Mouse (Mus musculus): Measurements from ENCODE around the gene S1pr3. TPM values are rescaled to one million over a fixed set of nuclear protein-coding genes. Genes with fewer than 3 reads are reported as not detected.

The S1pr3 gene
- 8.6 and 8.9 TPM in 2 replicates for total RNA-seq (2014; rRNA removed)
- 8.5 and 9.4 TPM in 2 replicates for polyA plus RNA-seq (2015; fragmentation: Nextera tagmentation; extraction: Ambion mirVana)

GRCm38 (mm10) chr13:51408519-51409001 lies at the start of gene S1pr3:
TSS of gene S1pr3 (plus strand) at chr13:51408639.
- TF ChIP-seq CTCF (IDR thresholded peaks at IDR 0.05; ENCODE audit: low read depth): no peak
- 1% methylated on average over 33 of the region's 33 CpGs for WGBS
- Histone ChIP-seq H3K9me3 (ENCODE audit: low read length) (no peaks in the 10 kb centered on the region), H3K4me3 (ENCODE audit: low read length) (peak within 1 kb of the TSS; percentile 37), H3K27ac (no peak within 1 kb of the TSS), H3K27me3 (ENCODE audit: insufficient read depth, low read length) (no peaks in the 10 kb centered on the region), H3K4me2 (ENCODE audit: low read depth, low read length) (peak within 1 kb of the TSS; percentile 71), H3K9ac (replicated peaks; ENCODE audit: low read length) (peak within 1 kb of the TSS; percentile 48), H3K36me3 (ENCODE audit: insufficient read depth, low read length) (no peaks in the 10 kb centered on the region), H3K4me1 (ENCODE audit: insufficient read depth, low read length) (peaks cover 20% of the 10 kb centered on the region)
- ATAC-seq (peak; percentile 60), DNase-seq (ENCODE audit: low spot score) (peak; percentile 50)

- TF ChIP-seq CTCF (IDR thresholded peaks at IDR 0.05; ENCODE audit: low read depth): no peak
- no peak overlapping the region for H3K27ac ChIP-seq
- no peak overlapping the region for H3K4me3 ChIP-seq (ENCODE audit: low read length)
- no peak for DNase-seq (ENCODE audit: low spot score)
- ATAC-seq: no peak
- WGBS: 85% methylated on average over 8 of the region's 8 CpGs
- H3K4me1 ChIP-seq (ENCODE audit: insufficient read depth, low read length): no peaks in the 10 kb centered on the region
- H3K36me3 ChIP-seq (ENCODE audit: insufficient read depth, low read length): no peaks in the 10 kb centered on the region
- H3K27me3 ChIP-seq (ENCODE audit: insufficient read depth, low read length): no peaks in the 10 kb centered on the region
- no peak overlapping the region for H3K4me2 ChIP-seq (ENCODE audit: low read depth, low read length)
- no peak overlapping the region for H3K9ac ChIP-seq (replicated peaks; ENCODE audit: low read length)
- no peaks in the 10 kb centered on the region for H3K9me3 ChIP-seq (ENCODE audit: low read length)
These were observed 47.9 kb upstream of the S1pr3 start for GRCm38 (mm10) chr13:51360441-51360962.

- ATAC-seq (no peak), DNase-seq (ENCODE audit: low spot score) (no peak)
- no peaks in the 10 kb centered on the region for H3K36me3 ChIP-seq (ENCODE audit: insufficient read depth, low read length)
- H3K27me3 ChIP-seq (ENCODE audit: insufficient read depth, low read length): no peaks in the 10 kb centered on the region
- H3K4me2 ChIP-seq (ENCODE audit: low read depth, low read length): no peak overlapping the region
- no peak overlapping the region for H3K4me3 ChIP-seq (ENCODE audit: low read length)
- 84% methylated on average over 7 of the region's 7 CpGs for WGBS
- no peak overlapping the region for H3K9ac ChIP-seq (replicated peaks; ENCODE audit: low read length)
- TF ChIP-seq CTCF (IDR thresholded peaks at IDR 0.05; ENCODE audit: low read depth): no peak
- no peaks in the 10 kb centered on the region for H3K4me1 ChIP-seq (ENCODE audit: insufficient read depth, low read length)
- no peaks in the 10 kb centered on the region for H3K9me3 ChIP-seq (ENCODE audit: low read length)
- no peak overlapping the region for H3K27ac ChIP-seq
These were observed 45.0 kb upstream of the S1pr3 start for GRCm38 (mm10) chr13:51363390-51363789.

GRCm38 (mm10) chr13:51363985-51364384 lies 44.5 kb upstream of the S1pr3 start:
- 49% methylated on average over 5 of the region's 5 CpGs for WGBS
- no peak overlapping the region for H3K4me2 ChIP-seq (ENCODE audit: low read depth, low read length)
- H3K4me3 ChIP-seq (ENCODE audit: low read length): no peak overlapping the region
- H3K9ac ChIP-seq (replicated peaks; ENCODE audit: low read length): no peak overlapping the region
- H3K4me1 ChIP-seq (ENCODE audit: insufficient read depth, low read length): no peaks in the 10 kb centered on the region
- ATAC-seq (no peak), DNase-seq (ENCODE audit: low spot score) (no peak)
- no peak overlapping the region for H3K27ac ChIP-seq
- no peak for TF ChIP-seq CTCF (IDR thresholded peaks at IDR 0.05; ENCODE audit: low read depth)
- H3K27me3 ChIP-seq (ENCODE audit: insufficient read depth, low read length): no peaks in the 10 kb centered on the region
- H3K9me3 ChIP-seq (ENCODE audit: low read length): no peaks in the 10 kb centered on the region
- no peaks in the 10 kb centered on the region for H3K36me3 ChIP-seq (ENCODE audit: insufficient read depth, low read length)

GRCm38 (mm10) chr13:51365191-51365590 lies 43.2 kb upstream of the S1pr3 start:
- no peaks in the 10 kb centered on the region for H3K4me1 ChIP-seq (ENCODE audit: insufficient read depth, low read length)
- no peak overlapping the region for H3K9ac ChIP-seq (replicated peaks; ENCODE audit: low read length)
- H3K4me3 ChIP-seq (ENCODE audit: low read length): no peak overlapping the region
- no peaks in the 10 kb centered on the region for H3K27me3 ChIP-seq (ENCODE audit: insufficient read depth, low read length)
- H3K27ac ChIP-seq: no peak overlapping the region
- ATAC-seq (no peak), DNase-seq (ENCODE audit: low spot score) (no peak)
- 91% methylated on average over 6 of the region's 6 CpGs for WGBS
- H3K9me3 ChIP-seq (ENCODE audit: low read length): no peaks in the 10 kb centered on the region
- TF ChIP-seq CTCF (IDR thresholded peaks at IDR 0.05; ENCODE audit: low read depth): no peak
- no peaks in the 10 kb centered on the region for H3K36me3 ChIP-seq (ENCODE audit: insufficient read depth, low read length)
- H3K4me2 ChIP-seq (ENCODE audit: low read depth, low read length): no peak overlapping the region

- no peak for ATAC-seq
- Histone ChIP-seq H3K9ac (replicated peaks; ENCODE audit: low read length) (no peak overlapping the region), H3K4me3 (ENCODE audit: low read length) (no peak overlapping the region), H3K9me3 (ENCODE audit: low read length) (no peaks in the 10 kb centered on the region), H3K27ac (no peak overlapping the region), H3K4me2 (ENCODE audit: low read depth, low read length) (no peak overlapping the region), H3K36me3 (ENCODE audit: insufficient read depth, low read length) (no peaks in the 10 kb centered on the region), H3K27me3 (ENCODE audit: insufficient read depth, low read length) (no peaks in the 10 kb centered on the region), H3K4me1 (ENCODE audit: insufficient read depth, low read length) (no peaks in the 10 kb centered on the region)
- 79% methylated on average over 2 of the region's 2 CpGs for WGBS
- TF ChIP-seq CTCF (IDR thresholded peaks at IDR 0.05; ENCODE audit: low read depth): no peak
- no peak for DNase-seq (ENCODE audit: low spot score)
These were observed 40.1 kb upstream of the S1pr3 start for GRCm38 (mm10) chr13:51368346-51368745.

GRCm38 (mm10) chr13:51369354-51369753 lies 39.1 kb upstream of the S1pr3 start:
- WGBS: 91% methylated on average over 3 of the region's 3 CpGs

More at GRCm38 (mm10) chr13:51369354-51369753, 39.1 kb upstream of the S1pr3 start:
- no peak overlapping the region for H3K9ac ChIP-seq (replicated peaks; ENCODE audit: low read length)
- no peaks in the 10 kb centered on the region for H3K4me1 ChIP-seq (ENCODE audit: insufficient read depth, low read length)
- no peak for TF ChIP-seq CTCF (IDR thresholded peaks at IDR 0.05; ENCODE audit: low read depth)
- no peak overlapping the region for H3K4me2 ChIP-seq (ENCODE audit: low read depth, low read length)
- H3K27ac ChIP-seq: no peak overlapping the region
- H3K4me3 ChIP-seq (ENCODE audit: low read length): no peak overlapping the region
- DNase-seq (ENCODE audit: low spot score) (no peak), ATAC-seq (no peak)
- no peaks in the 10 kb centered on the region for H3K9me3 ChIP-seq (ENCODE audit: low read length)
- H3K36me3 ChIP-seq (ENCODE audit: insufficient read depth, low read length): no peaks in the 10 kb centered on the region
- H3K27me3 ChIP-seq (ENCODE audit: insufficient read depth, low read length): no peaks in the 10 kb centered on the region

Measured in hindbrain, postnatal 0 days (tissue).